Mouse (Mus musculus): ENCODE measurements at regions not wholly inside any gene's neighbourhood (a gene's known extent, or its start where the extent isn't known, plus 50 kb on each side); places are given as distances from the start of the nearest gene placed in this dataset.

DNA sequence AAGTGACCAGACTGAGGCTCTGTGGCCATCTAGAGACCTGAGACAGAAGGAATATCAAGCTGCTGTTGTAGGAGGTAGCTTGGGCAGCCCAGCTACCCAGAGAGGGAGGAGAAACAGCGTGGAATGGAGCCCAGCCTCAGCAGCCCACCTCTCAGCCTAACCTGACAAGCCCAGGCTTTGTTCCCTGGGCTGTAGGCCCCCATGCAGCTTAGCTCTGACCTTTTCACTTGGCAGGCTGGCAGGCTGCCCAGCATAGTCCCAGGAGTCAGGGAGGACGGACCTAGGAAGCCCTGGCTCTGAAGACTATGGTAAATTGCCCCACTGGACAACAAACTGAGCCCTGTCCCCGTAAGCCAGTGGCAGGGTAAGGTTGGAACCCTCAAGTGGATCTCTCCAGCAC is 141.8 kb upstream of the Csf3r start:
- no peak for DNase-seq

DNA sequence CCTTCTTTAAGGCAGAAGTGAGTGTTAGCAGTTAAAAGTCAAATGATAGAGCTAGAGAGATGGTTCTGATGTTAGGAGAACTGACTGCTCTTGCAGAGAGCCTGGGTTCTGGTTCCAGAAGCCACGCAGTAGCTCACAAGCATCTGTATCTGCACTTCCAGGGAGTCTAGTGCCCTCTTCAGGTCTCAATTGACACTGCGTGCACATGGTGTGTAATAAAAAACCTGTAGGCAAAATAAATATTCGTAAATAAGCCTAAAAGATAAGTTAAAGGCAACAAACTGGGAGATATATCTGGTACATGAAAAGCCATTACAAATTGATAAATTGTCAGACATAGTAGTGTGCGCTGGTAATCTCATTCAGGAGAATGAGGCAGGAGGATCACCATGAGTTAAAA is 133.8 kb upstream of the Csf3r start:
- DNase-seq, result no peak

DNA sequence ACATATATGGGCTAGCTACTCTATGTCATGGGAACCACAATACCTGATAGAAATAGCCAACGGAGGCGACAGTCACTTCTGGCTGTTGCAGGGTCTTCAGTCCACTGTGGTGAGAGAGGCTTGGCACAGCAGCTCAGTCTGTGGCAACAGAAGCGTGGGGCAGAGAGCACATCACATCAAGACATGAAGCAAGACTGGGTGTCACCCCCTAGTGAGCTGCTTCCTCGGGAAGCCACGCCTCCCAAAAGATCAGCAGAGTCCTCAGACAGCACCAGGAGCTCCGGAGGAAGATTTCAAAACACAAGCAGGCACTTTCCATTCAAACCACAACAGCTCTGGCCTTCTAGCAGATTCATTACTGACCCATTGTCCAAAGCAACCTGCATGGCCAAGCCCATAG is 131.2 kb upstream of the Csf3r start:
- no peak for DNase-seq

DNA sequence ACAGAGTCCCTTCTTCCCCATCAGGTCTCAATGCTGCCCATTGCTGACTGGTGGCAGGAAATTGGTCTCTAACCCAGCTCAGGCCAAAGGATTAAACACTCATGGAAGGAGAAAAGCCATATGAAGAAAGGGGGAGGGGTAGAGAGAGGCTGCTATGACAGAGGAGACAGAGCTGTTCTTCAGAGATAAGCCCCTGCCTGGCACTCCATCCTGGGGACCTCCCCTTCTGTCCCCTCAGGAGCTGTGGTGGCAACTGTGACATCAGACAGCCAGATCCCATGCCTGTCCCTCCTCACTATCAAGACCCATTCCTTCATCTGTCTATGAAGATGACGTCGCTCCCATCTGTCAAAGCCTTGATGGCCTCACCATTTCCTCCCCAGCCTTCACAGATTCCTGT is 126.6 kb upstream of the Csf3r start:
- DNase-seq, result no peak

DNA sequence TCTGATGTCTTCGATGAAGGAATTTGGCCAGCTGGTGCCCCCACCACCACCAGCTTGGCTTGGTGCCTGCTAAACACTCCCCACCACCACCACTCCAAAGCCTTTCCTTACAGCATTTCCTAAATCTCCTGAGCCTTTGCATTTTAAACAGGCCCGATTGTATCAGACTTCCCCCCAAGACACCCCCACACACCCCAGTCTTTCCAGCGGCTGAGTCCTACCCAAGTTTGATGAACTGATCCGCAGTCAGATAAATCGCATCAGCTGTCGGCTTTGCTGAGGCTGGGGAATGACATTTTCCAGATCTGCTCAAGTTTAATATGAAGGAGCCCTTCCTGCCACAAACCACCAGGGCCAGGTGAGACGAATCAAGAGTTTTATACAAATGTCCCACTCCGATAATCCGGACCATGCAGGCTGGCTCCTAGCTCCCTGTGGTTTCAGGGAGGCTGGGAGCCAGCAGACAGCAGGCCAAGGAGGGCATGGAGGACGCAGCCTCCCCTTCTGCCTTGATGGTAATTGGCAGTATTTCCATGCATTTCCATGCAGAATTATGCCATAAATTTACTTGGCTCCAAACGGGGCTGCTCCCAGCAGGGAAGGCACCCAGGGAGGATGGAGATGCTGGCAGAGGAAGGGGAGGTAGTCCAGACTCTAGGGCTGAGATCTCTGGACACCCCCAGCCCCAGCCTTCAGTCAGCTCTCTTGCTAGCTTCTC is 125.6 kb upstream of the Csf3r start:
- no peak for DNase-seq

DNA sequence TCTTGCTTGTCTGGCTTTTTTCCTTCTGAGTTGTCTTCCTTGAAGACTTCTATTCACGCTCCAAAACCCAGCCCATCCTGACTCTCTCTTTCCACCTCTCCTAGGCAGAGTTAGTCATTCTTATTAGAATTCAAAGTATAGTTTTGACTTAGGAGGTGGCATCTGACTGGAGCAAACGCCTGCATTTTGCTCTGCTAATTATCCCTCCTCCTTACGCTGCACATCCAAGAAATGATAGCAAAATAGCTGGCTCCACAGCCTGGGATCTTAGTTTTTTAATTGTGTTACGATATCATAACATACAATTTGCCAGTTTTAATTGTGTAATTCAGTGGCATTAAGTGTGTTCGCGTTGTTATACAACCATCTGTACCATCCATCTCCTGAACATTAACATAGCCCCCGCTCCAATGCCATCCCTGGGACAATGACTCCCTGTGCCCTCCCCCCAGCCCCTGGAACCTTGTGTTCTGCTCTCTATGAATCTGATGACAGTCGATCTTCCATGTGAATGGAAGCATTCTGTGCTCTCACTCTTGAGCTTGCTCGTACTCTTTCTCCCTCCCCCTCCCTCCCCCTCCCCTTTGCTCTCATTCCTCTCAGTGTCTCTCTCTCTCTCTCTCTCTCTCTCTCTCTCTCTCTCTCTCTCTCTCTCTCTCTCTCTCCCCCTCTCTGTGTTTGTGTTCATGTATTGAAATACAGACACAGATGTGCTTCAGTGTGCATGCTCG is 122.6 kb upstream of the Csf3r start:
- DNase-seq, result no peak

DNA sequence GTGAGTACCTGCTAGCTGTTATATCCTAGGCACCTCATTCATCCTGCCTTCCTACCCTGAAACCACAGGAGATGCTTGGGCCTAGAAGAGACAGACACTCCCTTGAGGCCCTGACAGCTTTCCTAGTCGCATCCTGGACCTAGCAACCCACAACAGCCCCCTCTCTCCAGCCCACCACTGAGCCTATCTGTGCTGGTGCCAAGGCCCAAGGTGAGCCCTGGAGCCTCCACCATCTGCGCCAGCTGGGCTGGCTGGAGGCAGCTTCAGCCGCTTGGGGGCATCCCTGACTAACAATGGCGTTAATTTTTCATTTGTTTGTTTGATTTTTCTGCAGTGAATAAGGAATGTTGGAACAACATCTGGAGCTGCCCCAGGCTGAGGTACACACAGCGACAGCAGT is 118.1 kb upstream of the Csf3r start:
- no peak for DNase-seq

DNA sequence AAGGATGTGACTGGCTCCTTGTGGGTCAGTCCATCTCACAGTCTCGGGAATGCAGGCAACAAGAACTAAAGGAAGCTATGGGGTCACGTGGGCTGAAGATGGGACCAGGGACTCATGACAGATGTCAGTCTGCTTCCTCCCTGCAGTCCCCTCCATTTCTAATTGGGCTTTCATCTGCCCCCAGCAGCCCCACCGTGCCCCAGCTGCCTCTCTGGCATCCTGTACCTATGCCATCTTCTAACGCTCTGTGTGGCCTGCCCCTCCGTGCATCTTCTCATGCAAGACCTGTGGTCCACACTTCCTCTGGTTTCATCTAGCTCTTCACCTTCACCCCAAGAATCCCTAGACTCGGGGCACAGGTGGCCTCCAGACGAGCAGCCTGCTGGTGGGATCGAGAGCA is 115.4 kb upstream of the Csf3r start:
- no peak for DNase-seq

DNA sequence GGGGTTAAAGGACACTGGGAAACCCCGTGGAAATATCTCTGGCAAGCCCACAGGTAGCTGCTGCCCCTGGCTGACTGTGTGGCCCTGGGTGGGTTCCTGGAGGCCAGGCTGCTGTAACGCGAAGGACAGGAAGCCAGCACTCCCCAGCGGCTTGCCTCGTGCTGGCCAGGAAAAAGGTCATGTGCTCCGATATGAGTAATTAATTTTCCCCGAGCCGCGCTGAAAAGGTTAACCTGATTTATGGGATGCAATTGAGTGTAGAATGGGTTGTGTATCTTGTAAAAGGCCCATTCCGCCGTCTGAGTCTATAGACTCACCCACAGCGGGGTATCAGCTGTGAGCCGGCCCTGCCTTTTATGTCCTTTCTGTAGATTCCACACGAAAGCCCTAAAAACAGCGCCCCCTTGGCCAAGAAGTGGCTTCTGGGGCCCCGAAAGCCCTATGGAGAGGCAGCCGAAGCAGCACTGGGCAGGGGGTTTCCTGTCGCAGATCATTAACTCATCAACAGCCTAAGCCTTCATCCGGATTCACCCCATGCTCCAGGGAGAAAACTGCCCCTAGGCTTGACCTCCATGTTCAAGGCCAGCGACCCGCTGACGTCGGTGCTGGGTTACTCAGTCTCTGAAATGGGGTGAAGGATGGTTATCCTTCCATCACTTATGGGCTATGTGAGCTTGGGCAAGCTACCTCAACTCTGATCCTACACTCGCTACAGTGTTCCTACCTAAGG is 112.6 kb upstream of the Csf3r start:
- DNase-seq, result no peak

DNA sequence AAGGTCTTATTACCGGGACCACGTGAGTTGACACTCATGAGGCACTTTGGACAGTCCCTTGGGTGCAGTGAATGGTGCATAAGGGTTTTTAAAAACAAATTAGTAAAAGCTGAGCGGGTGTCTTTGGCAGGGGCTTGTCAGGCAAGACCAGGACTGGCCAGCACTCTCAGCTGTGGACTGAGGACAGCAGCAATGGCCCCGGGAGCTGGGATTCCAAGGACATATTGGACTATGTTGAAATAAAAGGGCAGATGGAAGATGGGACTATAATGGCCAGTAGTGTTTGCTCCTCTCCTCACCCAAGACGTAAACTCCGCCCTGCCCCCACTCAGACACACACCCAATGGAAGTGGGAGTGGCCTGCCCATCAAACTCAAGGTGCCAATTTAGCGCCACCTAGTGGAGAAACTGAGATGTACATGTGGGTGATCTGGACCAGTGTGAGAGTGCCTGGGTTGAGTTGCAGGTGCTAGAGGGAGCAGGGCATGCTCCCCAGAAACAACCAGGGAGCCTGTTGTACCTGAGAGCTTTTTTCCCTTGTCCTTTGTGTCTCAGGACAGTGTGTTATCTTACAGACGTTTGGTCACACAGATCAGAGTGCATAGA is 111.8 kb upstream of the Csf3r start:
- peak; percentile 56 for DNase-seq

DNA sequence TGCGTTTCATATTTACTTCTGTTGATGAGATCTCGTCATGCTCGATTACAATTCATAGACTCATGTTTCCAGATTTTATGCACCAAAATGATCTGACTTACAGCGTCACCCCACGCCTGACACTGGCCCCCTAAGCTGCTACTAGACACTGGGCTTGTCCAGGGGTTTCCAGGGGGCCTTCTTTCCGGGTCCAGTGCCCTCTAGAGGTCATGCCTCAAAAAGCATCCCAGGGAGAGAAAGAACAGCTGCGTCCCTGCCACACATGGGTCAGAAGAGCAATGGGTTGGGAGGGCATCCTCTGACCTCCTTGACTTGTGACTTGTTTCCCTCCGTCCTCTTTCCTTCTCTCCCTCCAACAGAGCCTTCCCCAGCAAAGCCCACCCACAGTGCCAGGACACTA is 109.2 kb upstream of the Csf3r start:
- peak; percentile 35 for DNase-seq

DNA sequence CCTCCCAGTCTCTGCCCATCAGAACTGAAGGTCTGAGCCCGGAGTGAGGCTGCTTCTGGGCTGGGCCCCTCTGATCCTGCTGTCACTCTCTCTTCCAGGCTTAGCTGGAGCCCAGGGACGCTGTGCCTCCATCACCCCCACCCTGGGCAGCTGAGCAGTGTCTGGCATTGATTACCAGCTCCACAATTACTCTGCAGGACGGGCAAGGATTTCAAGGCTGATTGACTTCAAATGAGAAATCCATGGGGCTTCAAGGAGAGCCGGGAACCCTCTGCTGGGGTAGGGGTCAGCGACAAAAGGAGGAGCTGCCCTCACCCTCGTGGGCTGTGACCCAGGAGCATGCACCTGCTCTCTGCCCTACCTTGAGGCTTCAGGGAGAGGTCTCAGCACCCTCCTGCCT is 107.1 kb upstream of the Csf3r start:
- no peak for DNase-seq

DNA sequence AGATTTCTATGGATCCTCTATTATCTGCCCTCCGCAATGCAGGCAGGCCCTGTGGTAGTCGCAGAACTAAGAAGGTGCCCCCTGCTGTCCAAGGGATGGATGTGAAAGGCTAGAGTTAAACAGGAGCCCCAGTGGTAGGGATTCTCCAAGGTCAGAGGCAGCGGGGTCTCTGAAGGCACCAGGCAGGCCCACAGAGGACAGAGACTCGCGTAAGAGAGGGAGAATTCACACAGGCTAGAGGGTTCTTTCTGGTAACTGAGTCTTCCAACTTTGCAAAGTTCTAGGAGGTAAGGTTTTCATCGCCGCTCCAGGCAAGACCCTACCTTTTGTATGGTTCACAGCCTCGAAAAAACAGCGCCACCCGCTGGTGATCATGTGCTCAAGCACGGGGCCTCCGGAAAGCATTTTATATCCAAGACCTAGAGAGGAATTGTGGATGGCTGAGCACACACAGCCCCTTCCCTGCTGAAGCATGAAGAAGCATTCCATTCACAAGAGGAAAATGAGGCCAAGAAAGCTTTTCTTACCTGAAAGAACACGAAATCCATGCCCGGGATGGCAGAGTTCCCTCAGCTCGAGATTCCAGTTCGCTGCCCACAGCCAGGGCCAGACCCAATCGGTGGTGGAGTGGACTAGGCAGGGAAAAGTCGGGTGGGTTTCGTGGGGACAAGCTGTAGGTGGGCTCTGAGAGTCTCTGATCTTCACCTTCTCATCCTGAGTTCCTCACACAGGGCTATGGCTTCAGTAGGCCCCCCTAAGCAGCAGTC is 102.6 kb upstream of the Csf3r start:
- peak; percentile 52 for DNase-seq

DNA sequence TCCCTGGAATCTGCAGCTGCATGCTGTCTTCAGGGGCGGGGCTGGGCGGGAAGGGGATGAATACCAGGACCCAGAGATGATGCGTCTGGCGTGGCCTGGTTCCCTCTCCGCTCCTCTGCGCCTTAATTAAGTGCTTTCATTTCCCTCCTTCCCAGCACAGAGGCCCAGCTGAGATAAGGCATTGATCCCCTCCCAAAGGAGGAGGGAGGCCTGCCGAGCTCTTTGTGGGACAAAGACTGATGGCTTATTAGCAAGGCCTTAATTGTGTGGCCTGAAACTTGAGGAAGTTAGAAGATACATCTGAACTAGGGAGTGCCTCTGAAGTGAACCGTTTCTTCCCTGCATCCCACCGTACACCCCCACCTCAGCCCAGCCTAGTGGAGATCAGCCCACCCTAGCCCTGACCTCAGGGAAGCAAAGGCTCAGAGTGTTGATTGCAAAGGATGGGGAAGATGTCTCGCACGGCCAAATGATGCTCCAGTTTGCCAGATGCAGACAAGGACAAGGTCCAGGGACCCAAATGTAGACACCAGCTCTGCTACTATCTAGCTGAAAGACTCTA is 102.0 kb upstream of the Csf3r start:
- DNase-seq, result no peak

DNA sequence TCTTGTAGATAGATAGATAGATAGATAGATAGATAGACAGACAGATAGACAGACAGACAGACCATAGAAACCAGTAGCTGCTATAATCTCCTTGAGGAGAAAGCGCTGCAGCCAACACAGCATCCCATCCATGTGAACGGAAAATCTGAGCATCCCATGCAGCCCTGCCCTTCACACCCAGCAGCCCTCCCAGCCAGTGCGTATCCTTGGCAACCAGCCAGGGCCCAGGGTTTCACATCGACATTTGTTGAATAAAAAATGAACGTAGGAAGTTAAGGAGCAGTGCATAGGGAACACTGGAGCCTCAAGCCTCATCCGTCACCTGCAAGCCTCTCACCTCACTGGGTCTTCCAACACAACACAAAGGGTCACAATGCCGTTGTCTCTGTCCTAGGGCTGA is 101.1 kb upstream of the Csf3r start:
- no peak for DNase-seq

DNA sequence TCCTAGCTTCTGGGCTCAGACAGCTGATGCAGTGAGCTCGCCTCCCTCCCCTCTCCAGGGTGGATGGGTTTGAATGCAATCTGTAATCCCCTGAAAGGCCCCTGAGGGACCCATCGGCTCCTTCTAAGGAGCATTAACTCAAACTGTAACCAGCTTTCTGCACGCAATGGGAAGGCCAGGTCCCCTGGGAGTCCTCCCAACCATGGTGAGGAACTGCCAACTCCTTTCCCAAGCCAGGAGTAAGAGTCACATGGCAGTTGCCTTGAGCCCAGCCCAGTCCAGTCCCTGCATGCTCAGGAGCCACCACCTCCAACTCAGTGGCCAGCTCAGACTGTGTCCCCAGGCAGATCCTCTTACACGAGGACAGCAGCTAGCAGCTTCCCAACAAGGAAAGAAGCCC is 96.2 kb upstream of the Csf3r start:
- no peak for DNase-seq

DNA sequence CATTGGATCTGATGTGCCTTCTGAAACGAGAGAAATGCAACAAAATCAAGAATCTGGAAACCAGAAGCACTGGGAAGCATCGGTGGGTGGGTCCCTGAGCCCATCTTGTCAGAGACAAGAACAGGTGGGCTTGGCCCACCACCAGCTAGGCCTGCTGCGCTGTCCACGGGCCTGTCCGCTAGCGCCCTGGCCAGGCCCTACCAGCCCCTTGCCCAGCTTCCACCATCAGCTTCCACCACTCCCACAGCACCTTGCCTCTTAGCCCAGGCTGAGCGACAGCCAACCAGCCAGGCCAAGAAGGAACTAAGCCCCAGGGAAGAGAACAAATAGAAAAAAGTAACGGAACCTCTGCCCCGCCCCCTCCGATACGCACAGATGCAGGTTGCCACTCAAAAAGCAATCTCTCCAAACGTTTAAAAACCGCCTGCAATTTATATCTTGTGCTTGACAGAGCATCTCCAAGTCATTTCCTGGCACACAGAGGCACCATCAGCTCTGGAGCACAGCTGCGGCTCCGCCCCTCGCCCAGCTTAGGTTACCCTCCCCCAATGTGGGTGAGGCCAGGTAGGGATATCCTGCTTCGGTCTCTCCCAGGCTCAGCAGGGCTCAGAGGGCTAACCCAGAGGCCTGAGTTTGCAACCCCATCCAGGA is 95.1 kb upstream of the Csf3r start:
- peak; percentile 28 for DNase-seq

DNA sequence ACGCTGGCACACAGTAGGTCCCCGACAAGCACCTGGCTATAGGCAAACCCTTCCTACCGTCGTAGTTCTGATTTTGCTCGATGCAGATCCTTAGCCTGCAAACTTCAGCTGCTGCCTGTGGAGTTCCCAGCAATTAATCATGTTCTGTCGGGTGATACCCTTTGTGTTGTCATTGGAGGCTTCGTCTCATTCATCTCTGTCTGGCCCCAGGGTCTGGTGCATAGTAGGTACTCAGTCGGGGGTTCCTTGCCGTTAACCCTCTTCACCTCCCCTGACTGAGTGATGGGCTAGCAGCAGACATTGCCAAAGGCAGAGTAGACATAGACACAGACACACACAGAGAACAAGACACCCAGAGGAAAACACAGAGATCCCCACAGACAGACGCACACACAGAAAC is 93.6 kb upstream of the Csf3r start:
- DNase-seq, result no peak

DNA sequence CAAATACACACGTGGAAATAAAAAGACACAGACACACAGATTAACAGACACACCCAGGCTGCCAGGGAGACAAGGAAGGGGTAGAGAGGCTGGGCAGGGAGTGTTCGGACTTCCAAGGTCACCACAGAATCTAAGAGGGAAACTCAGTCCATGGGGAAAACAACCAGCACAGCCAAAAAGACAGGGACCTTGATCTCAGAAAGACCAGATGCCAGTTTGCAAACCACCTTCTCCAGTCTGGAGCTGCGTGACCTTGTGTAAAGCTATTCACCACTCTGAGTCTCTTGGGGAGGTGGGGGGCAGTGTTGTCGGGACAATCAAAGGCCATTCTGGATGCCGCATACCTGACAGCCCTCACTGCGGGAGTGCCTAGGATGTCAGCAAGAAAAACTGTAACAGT is 93.0 kb upstream of the Csf3r start:
- no peak for DNase-seq

DNA sequence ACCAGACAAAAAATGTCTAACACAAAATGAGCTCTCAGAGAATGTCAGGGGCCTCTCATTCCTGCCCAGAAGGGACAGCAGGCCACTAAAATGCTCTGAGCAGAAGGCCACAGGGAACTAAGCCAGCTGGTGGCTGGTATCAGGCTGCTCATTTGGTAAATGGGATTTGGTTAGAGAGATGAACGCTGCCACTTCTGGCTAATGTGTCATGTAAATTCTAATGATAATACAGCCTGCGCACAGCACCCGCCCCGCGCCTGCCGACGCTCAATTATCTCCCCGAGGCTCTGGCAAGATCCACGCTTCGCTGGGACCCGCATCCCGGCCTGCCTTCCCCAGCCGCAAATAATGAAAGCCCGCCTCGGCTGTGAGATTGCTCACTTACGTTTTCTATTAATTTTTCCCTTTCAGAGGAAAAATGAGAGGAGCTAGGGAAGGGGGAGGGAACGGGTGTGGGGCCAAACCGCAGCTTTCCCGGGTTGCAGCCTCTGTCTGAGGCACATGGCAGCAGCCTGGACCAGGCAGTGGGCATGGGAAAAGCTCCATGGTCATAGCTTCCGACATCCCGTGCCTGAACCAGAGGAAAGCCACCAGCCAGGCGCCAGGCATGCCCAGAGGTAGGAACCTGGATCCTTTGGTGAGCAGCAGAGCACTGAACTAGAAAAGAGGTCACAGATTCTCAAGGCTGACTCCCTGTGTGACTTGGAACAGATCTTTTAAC is 92.2 kb upstream of the Csf3r start:
- no peak for DNase-seq

DNA sequence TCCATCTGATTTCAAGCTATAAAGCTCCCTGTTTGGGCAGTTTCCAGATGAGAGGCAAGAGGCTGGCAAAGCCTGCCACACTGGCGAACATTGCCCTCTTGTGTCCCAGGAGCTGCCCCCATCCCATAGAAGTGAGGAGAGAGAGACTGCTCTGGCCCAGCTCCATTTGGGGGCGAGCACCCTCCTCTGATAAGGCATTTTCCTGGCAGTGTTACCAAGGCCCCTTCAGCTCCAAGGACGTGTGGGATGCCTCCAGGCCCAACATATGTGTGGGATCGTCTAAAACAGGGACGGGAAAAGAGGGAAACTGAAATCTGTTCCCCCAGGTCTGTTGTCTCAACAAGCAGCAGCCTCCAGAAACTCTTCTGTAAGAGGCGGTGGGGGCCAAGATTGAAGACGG is 88.0 kb upstream of the Csf3r start:
- DNase-seq, result no peak
